Mouse (Mus musculus) MEL (cell line): ENCODE measurements at regions not wholly inside any gene's neighbourhood (a gene's known extent, or its start where the extent isn't known, plus 50 kb on each side); places are given as distances from the start of the nearest gene placed in this dataset.

Experiments used
- DNase-seq: peaks from one replicate; pipeline ENCODE4 v3.0.0; 2011; ENCODE audit warnings: low read depth, low spot score
- H3K27ac ChIP-seq: 2 replicates; pipeline ENCODE4 v1.5.1; 2012; ENCODE audit warnings: low read depth, mild to moderate bottlenecking, control low read depth, low read length, moderate library complexity; ENCODE audit not compliant: control insufficient read depth
- H3K27me3 ChIP-seq, 2 experiments: fragments of 150-350 bp in 1 of 2; sonication (generic) in 1 of 2; 2 replicates each; pipeline ENCODE4 v1.6.1; 2012; ENCODE audit warnings: low read length in 2 of 2, mild to moderate bottlenecking in 2 of 2, improper control_type of control experiment in 1 of 2, moderate library complexity in 1 of 2; ENCODE audit not compliant: insufficient read depth in 2 of 2, control insufficient read depth in 1 of 2
- H3K36me3 ChIP-seq, 2 experiments: 2 replicates each; pipeline ENCODE4 v1.6.1; 2012 to 2014; ENCODE audit warnings: low read length in 2 of 2, improper control_type of control experiment in 1 of 2, inconsistent platforms in 1 of 2, mild to moderate bottlenecking in 1 of 2; ENCODE audit not compliant: insufficient read depth in 2 of 2, control insufficient read depth in 1 of 2
- H3K4me1 ChIP-seq, 2 experiments: fragments of 150-350 bp in 1 of 2; sonication (generic) in 1 of 2; 2 replicates each; pipeline ENCODE4 v1.6.1; 2012; ENCODE audit warnings: low read length in 2 of 2, improper control_type of control experiment in 1 of 2, mild to moderate bottlenecking in 1 of 2; ENCODE audit not compliant: insufficient read depth in 2 of 2, control insufficient read depth in 1 of 2
- H3K4me3 ChIP-seq, 2 experiments: fragments of 150-350 bp in 1 of 2; sonication (generic) in 1 of 2; 2 replicates each; pipeline ENCODE4 v1.5.1; 2012; ENCODE audit warnings: low read depth in 2 of 2, low read length in 2 of 2, mild to moderate bottlenecking in 2 of 2, moderate library complexity in 2 of 2, control low read depth in 1 of 2, improper control_type of control experiment in 1 of 2; ENCODE audit not compliant: control insufficient read depth in 1 of 2, insufficient read depth in 1 of 2
- H3K79me2 ChIP-seq: 2 replicates; pipeline ENCODE4 v1.6.1; 2012; ENCODE audit warnings: mild to moderate bottlenecking, low read length, moderate library complexity; ENCODE audit not compliant: control insufficient read depth, poor library complexity, insufficient read depth
- H3K9ac ChIP-seq: 2 replicates; pipeline ENCODE4 v1.6.1; 2012; ENCODE audit warnings: low read depth, mild to moderate bottlenecking, control low read depth, low read length, moderate library complexity; ENCODE audit not compliant: control insufficient read depth, poor library complexity, severe bottlenecking
- H3K9me3 ChIP-seq: fragments of 150-350 bp; sonication (generic); replicated peaks from 2 replicates; pipeline ENCODE4 v1.6.1; 2012; ENCODE audit warnings: mild to moderate bottlenecking, low read length, improper control_type of control experiment, moderate library complexity; ENCODE audit not compliant: insufficient read depth
- CHD1 ChIP-seq: IDR thresholded peaks from 2 replicates; pipeline ENCODE4 v1.6.1; 2012; ENCODE audit warnings: low read depth, mild to moderate bottlenecking, inconsistent platforms, low read length, improper control_type of control experiment
- CTCF ChIP-seq, 3 experiments: IDR thresholded peaks in 2 of 3; conservative IDR thresholded peaks in 1 of 3; 2 replicates each; pipeline ENCODE4 v1.5.1; 2011 to 2012; ENCODE audit warnings: low read length in 3 of 3, low read depth in 2 of 3, mild to moderate bottlenecking in 2 of 3, improper control_type of control experiment in 1 of 3, inconsistent platforms in 1 of 3, mixed read lengths in 1 of 3, moderate library complexity in 1 of 3; ENCODE audit not compliant: control insufficient read depth in 1 of 3, insufficient read depth in 1 of 3, poor library complexity in 1 of 3, severe bottlenecking in 1 of 3
- E2F4 ChIP-seq: IDR thresholded peaks from 2 replicates; pipeline ENCODE4 v1.6.1; 2011; ENCODE audit warnings: low read depth, low read length, improper control_type of control experiment, borderline replicate concordance
- ELF1 ChIP-seq: IDR thresholded peaks from 2 replicates; pipeline ENCODE4 v1.6.1; 2014; ENCODE audit warnings: low read depth, mild to moderate bottlenecking, inconsistent platforms, low read length, improper control_type of control experiment, moderate library complexity
- EP300 ChIP-seq, 2 experiments: IDR thresholded peaks; 2 replicates each; pipeline ENCODE4 v1.6.1; 2011; ENCODE audit warnings: improper control_type of control experiment in 2 of 2, low read length in 2 of 2, low read depth in 1 of 2, mild to moderate bottlenecking in 1 of 2
- ETS1 ChIP-seq: IDR thresholded peaks from 2 replicates; pipeline ENCODE4 v1.6.1; 2012; ENCODE audit warnings: low read depth, mild to moderate bottlenecking, inconsistent platforms, low read length, improper control_type of control experiment, moderate library complexity
- GATA1 ChIP-seq: IDR thresholded peaks from 2 replicates; pipeline ENCODE4 v1.6.1; 2011; ENCODE audit warnings: low read depth, low read length, improper control_type of control experiment
- HCFC1 ChIP-seq: IDR thresholded peaks from 2 replicates; pipeline ENCODE4 v1.6.1; 2012; ENCODE audit warnings: low read depth, mild to moderate bottlenecking, inconsistent platforms, low read length, improper control_type of control experiment, moderate library complexity
- JUND ChIP-seq: IDR thresholded peaks from 2 replicates; pipeline ENCODE4 v1.6.1; 2011; ENCODE audit warnings: low read depth, mild to moderate bottlenecking, improper control_type of control experiment, low read length
- MYB ChIP-seq: IDR thresholded peaks from 2 replicates; pipeline ENCODE4 v1.6.1; 2011; ENCODE audit warnings: mild to moderate bottlenecking, low read depth, low read length, improper control_type of control experiment
- NELFE ChIP-seq: IDR thresholded peaks from 2 replicates; pipeline ENCODE4 v1.6.1; 2011; ENCODE audit warnings: low read depth, low read length, improper control_type of control experiment
- RCOR1 ChIP-seq: IDR thresholded peaks from 2 replicates; pipeline ENCODE4 v1.6.1; 2012; ENCODE audit warnings: low read depth, mild to moderate bottlenecking, inconsistent platforms, low read length, improper control_type of control experiment
- SIN3A ChIP-seq: IDR thresholded peaks from 2 replicates; pipeline ENCODE4 v1.6.1; 2012; ENCODE audit warnings: low read length, improper control_type of control experiment, inconsistent platforms
- SMC3 ChIP-seq: IDR thresholded peaks from 2 replicates; pipeline ENCODE4 v1.6.1; 2011; ENCODE audit warnings: low read depth, low read length, improper control_type of control experiment
- TAL1 ChIP-seq: IDR thresholded peaks from 2 replicates; pipeline ENCODE4 v1.6.1; 2012; ENCODE audit warnings: mild to moderate bottlenecking, inconsistent platforms, low read length, moderate library complexity, mixed read lengths
- TBP ChIP-seq: IDR thresholded peaks from 2 replicates; pipeline ENCODE4 v1.8.0; 2011; ENCODE audit warnings: low read depth, low read length, improper control_type of control experiment
- TCF12 ChIP-seq: IDR thresholded peaks from 2 replicates; pipeline ENCODE4 v1.6.1; 2014; ENCODE audit warnings: low read depth, mild to moderate bottlenecking, inconsistent platforms, low read length, improper control_type of control experiment, moderate library complexity
- UBTF ChIP-seq: IDR thresholded peaks from 2 replicates; pipeline ENCODE4 v1.6.1; 2012; ENCODE audit warnings: low read depth, mild to moderate bottlenecking, inconsistent platforms, low read length, improper control_type of control experiment, moderate library complexity, borderline replicate concordance; ENCODE audit not compliant: insufficient read depth
- ZC3H11A ChIP-seq: IDR thresholded peaks from 2 replicates; pipeline ENCODE4 v1.6.1; 2012; ENCODE audit warnings: low read depth, mild to moderate bottlenecking, inconsistent platforms, low read length, improper control_type of control experiment
- ZKSCAN1 ChIP-seq: IDR thresholded peaks from 2 replicates; pipeline ENCODE4 v1.6.1; 2012; ENCODE audit warnings: low read depth, mild to moderate bottlenecking, inconsistent platforms, low read length, improper control_type of control experiment, moderate library complexity
- ZNF384 ChIP-seq: IDR thresholded peaks from 2 replicates; pipeline ENCODE4 v1.6.1; 2012; ENCODE audit warnings: low read depth, mild to moderate bottlenecking, inconsistent platforms, low read length, improper control_type of control experiment

GRCm38 (mm10) chr16:92239812-92240211 lies 52.4 kb upstream of the Kcne2 start:
- Histone ChIP-seq H3K79me2 (no peaks in the 10 kb centered on the region), H3K27ac (no peak overlapping the region), H3K36me3 (no peaks in the 10 kb centered on the region), H3K9ac (no peak overlapping the region), H3K9me3 (no peaks in the 10 kb centered on the region), H3K27me3 (peaks cover 4 to 11% of the 10 kb centered on the region in 2 experiments; a peak in 3 of 4 replicates), H3K4me1 (peaks cover 3% of the 10 kb centered on the region in 2 experiments; a peak in 2 of 4 replicates), H3K4me3 (no peak overlapping the region)
- DNase-seq: peak; percentile 72
- TF ChIP-seq SIN3A (peak; percentile 53), GATA1 (peak; percentile 80), JUND (no peak), TAL1 (peak; percentile 56), CHD1 (no peak), RCOR1 (peak; percentile 48), HCFC1 (0 out of 2 replicates have a peak, but pooled peaks have one; percentile 33), TCF12 (peak; percentile 58), NELFE (no peak), ETS1 (peak; percentile 90), MYB (no peak), E2F4 (no peak), TBP (peak; percentile 32; the same call in 1 of the 2 replicates), UBTF (0 out of 2 replicates have a peak, but pooled peaks have one; percentile 14), EP300 (IDR thresholded peaks at IDR 0.05; ENCODE audit: low read depth in 1 of 2, low read length in 2 of 2) (peak; percentile 36 to 43; a peak in 3 of 4 replicates)

- H3K9ac ChIP-seq: no peak overlapping the region
- DNase-seq: no peak
- H3K4me3 ChIP-seq: no peak overlapping the region
- H3K9me3 ChIP-seq: no peaks in the 10 kb centered on the region
- H3K27ac ChIP-seq: no peak overlapping the region
- no peaks in the 10 kb centered on the region for H3K79me2 ChIP-seq
- no peak for TF ChIP-seq EP300 (IDR thresholded peaks at IDR 0.05; ENCODE audit: low read depth in 1 of 2, low read length in 2 of 2)
- no peak for TF ChIP-seq ZC3H11A
- TF ChIP-seq TAL1: no peak
- no peak for TF ChIP-seq UBTF
- TF ChIP-seq CTCF (IDR thresholded peaks at IDR 0.05 in 2 of 3, conservative IDR thresholded peaks at IDR 0.05 in 1 of 3; ENCODE audit: control insufficient read depth in 1 of 3, insufficient read depth in 1 of 3, low read depth in 2 of 3, low read length in 3 of 3, poor library complexity in 1 of 3, severe bottlenecking in 1 of 3): no peak
- TF ChIP-seq RCOR1: no peak
- no peak for TF ChIP-seq E2F4
- TF ChIP-seq SMC3: no peak
- TF ChIP-seq ZKSCAN1: no peak
- TF ChIP-seq ELF1: no peak
- TF ChIP-seq ZNF384: no peak
- peaks cover 3% of the 10 kb centered on the region in 2 experiments; a peak in 2 of 4 replicates for H3K4me1 ChIP-seq
- H3K36me3 ChIP-seq: no peaks in the 10 kb centered on the region
- peaks cover 4 to 7% of the 10 kb centered on the region in 2 experiments; a peak in 3 of 4 replicates for H3K27me3 ChIP-seq
Observed at GRCm38 (mm10) chr16:92241989-92242644, 50.1 kb upstream of the Kcne2 start.
